Mouse (Mus musculus) lung, embryonic 15.5 days (tissue): Measurements from ENCODE around the gene Fam131a. TPM values are rescaled to one million over a fixed set of nuclear protein-coding genes. Genes with fewer than 3 reads are reported as not detected.

ENCODE experiments used
- ATAC-seq: fragments of 200-750 bp; cut with Nextera tagmentation; 2 replicates; pipeline ENCODE4 v1.8.0; 2017; ENCODE audit warnings: moderate number of reproducible peaks, borderline replicate concordance; ENCODE audit not compliant: low FRiP score, low TSS enrichment; ENCODE audit errors: extremely low read depth
- H3K27ac ChIP-seq: fragments of 300-500 bp; sonication (generic); 2 replicates; pipeline ENCODE4 v1.5.1; 2015; ENCODE audit warnings: moderate library complexity, mild to moderate bottlenecking, inconsistent platforms
- H3K27me3 ChIP-seq: fragments of 300-500 bp; sonication (generic); 2 replicates; pipeline ENCODE4 v1.6.1; 2015; ENCODE audit warnings: inconsistent platforms
- H3K36me3 ChIP-seq: fragments of 300-500 bp; sonication (generic); 2 replicates; pipeline ENCODE4 v1.6.1; 2015; ENCODE audit warnings: inconsistent platforms
- H3K4me1 ChIP-seq: fragments of 300-500 bp; sonication (generic); 2 replicates; pipeline ENCODE4 v1.6.1; 2015; ENCODE audit warnings: inconsistent platforms
- H3K4me2 ChIP-seq: fragments of 300-500 bp; sonication (generic); 2 replicates; pipeline ENCODE4 v1.6.1; 2015; ENCODE audit warnings: inconsistent platforms, mild to moderate bottlenecking, moderate library complexity
- H3K4me3 ChIP-seq: fragments of 300-500 bp; sonication (generic); 2 replicates; pipeline ENCODE4 v1.5.1; 2015; ENCODE audit warnings: mild to moderate bottlenecking, inconsistent platforms
- H3K9ac ChIP-seq: fragments of 300-500 bp; sonication (generic); 2 replicates; pipeline ENCODE4 v1.6.1; 2015; ENCODE audit warnings: inconsistent platforms
- H3K9me3 ChIP-seq: fragments of 300-500 bp; sonication (generic); 2 replicates; pipeline ENCODE4 v1.6.1; 2016; ENCODE audit warnings: inconsistent platforms
- WGBS: fragments of 180-500 bp; shearing (Covaris S2); methylation state at CpG from one replicate; pipeline ENCODE4 v1.1.7; 2015; 5-methylcytosine and 5-hydroxymethylcytosine counted together
- polyA plus RNA-seq: library from polyadenylated mRNA; unstranded; fragments of >200 nt; fragmentation: Nextera tagmentation; extraction: Ambion mirVana; gene quantifications from 2 replicates; pipeline ENCODE4 v1.2.1, GENCODE M21; 2015

The Fam131a gene
- polyA plus RNA-seq, 1 experiment from 2014 or later = 6.3 TPM

DNA sequence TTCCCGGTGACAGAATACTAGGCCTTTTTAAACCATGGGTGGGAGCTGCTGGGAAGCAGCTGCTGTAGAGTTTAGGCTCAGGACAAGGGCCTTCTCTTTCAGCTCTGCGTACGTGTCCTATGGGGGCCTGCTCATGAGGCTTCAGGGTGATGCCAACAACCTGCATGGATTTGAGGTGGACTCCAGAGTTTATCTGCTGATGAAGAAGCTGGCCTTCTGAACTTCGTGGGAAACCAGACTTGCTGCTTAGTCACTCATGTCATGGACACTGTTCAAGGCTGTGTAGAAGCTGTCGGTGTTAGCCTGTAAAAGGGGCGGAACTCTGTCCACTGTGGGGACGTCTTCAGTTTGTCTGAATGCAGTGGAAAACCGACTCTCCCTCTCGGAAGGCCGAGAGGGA lies 28.8 kb downstream of the Fam131a start:
- no peak overlapping the region for H3K27ac ChIP-seq
- no peaks in the 10 kb centered on the region for H3K9me3 ChIP-seq
- no peaks in the 10 kb centered on the region for H3K27me3 ChIP-seq
- no peak overlapping the region for H3K9ac ChIP-seq
- no peak overlapping the region for H3K4me3 ChIP-seq
- H3K4me2 ChIP-seq = no peak overlapping the region
- WGBS = 76% methylated on average over 10 of the region's 10 CpGs
- no peak for ATAC-seq
- H3K4me1 ChIP-seq = peaks cover 20% of the 10 kb centered on the region
- H3K36me3 ChIP-seq = peaks cover 18% of the 10 kb centered on the region; the same call in 1 of the 2 replicates

- Histone ChIP-seq H3K9ac (no peak overlapping the region), H3K27me3 (no peaks in the 10 kb centered on the region), H3K4me2 (no peak overlapping the region), H3K9me3 (no peaks in the 10 kb centered on the region), H3K27ac (no peak overlapping the region), H3K4me1 (peaks cover 15% of the 10 kb centered on the region), H3K36me3 (peaks cover 18% of the 10 kb centered on the region; the same call in 1 of the 2 replicates), H3K4me3 (no peak overlapping the region)
- 46% methylated on average over 4 of the region's 4 CpGs for WGBS
- ATAC-seq = no peak
These were observed 29.7 kb downstream of the Fam131a start for GRCm38 (mm10) chr16:20722736-20723135.

GRCm38 (mm10) chr16:20723247-20723646 lies 30.2 kb downstream of the Fam131a start:
- H3K27me3 ChIP-seq = no peaks in the 10 kb centered on the region
- H3K9me3 ChIP-seq = no peaks in the 10 kb centered on the region
- no peak overlapping the region for H3K4me3 ChIP-seq
- ATAC-seq = no peak
- H3K27ac ChIP-seq = no peak overlapping the region
- H3K36me3 ChIP-seq = peaks cover 18% of the 10 kb centered on the region; the same call in 1 of the 2 replicates
- WGBS = 31% methylated on average over 4 of the region's 4 CpGs
- no peak overlapping the region for H3K9ac ChIP-seq
- no peak overlapping the region for H3K4me2 ChIP-seq
- peaks cover 15% of the 10 kb centered on the region for H3K4me1 ChIP-seq

GRCm38 (mm10) chr16:20724338-20724748 lies 31.3 kb downstream of the Fam131a start:
- Histone ChIP-seq H3K9me3 (no peaks in the 10 kb centered on the region), H3K27me3 (no peaks in the 10 kb centered on the region), H3K36me3 (peaks cover 18% of the 10 kb centered on the region; the same call in 1 of the 2 replicates), H3K4me3 (no peak overlapping the region), H3K9ac (no peak overlapping the region), H3K4me2 (no peak overlapping the region), H3K4me1 (peaks cover 9% of the 10 kb centered on the region; the same call in 1 of the 2 replicates), H3K27ac (no peak overlapping the region)
- 19% methylated on average over 5 of the region's 5 CpGs for WGBS
- peak; percentile 75; the same call in 1 of the 2 replicates for ATAC-seq

- H3K4me1 ChIP-seq = peaks cover 9% of the 10 kb centered on the region; the same call in 1 of the 2 replicates
- no peak overlapping the region for H3K9ac ChIP-seq
- peaks cover 12% of the 10 kb centered on the region; the same call in 1 of the 2 replicates for H3K36me3 ChIP-seq
- 77% methylated on average over 7 of the region's 7 CpGs for WGBS
- ATAC-seq = no peak
- H3K4me3 ChIP-seq = no peak overlapping the region
- H3K4me2 ChIP-seq = no peak overlapping the region
- no peaks in the 10 kb centered on the region for H3K27me3 ChIP-seq
- H3K27ac ChIP-seq = no peak overlapping the region
- no peaks in the 10 kb centered on the region for H3K9me3 ChIP-seq
These were observed 32.3 kb downstream of the Fam131a start for GRCm38 (mm10) chr16:20725321-20725720.

DNA sequence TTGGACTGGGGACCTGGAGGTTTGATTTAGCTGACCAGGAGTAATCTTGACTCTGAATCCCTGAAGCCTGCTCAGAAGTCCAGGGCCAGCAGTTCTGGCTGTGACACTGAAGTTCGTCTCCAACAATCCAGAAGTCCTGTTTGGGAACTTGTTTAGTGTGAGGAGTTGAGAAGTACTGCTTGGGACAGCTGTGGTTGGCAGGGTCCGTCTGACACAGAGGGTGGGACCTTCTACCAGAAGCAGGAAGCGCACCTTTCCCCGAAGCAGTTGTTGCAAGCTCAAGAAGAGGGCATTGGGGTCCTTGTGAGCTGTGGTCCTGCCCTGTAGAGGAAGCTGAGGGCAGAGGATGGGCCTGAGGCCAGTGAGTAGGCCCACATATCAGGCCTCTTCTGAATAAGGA lies 32.7 kb downstream of the Fam131a start:
- Histone ChIP-seq H3K4me1 (peaks cover 9% of the 10 kb centered on the region; the same call in 1 of the 2 replicates), H3K27ac (no peak overlapping the region), H3K9me3 (no peaks in the 10 kb centered on the region), H3K9ac (no peak overlapping the region), H3K4me3 (no peak overlapping the region), H3K27me3 (no peaks in the 10 kb centered on the region), H3K4me2 (no peak overlapping the region), H3K36me3 (peaks cover 12% of the 10 kb centered on the region; the same call in 1 of the 2 replicates)
- 79% methylated on average over 4 of the region's 4 CpGs for WGBS
- no peak for ATAC-seq

- peaks cover 9% of the 10 kb centered on the region; the same call in 1 of the 2 replicates for H3K4me1 ChIP-seq
- H3K4me3 ChIP-seq = no peak overlapping the region
- ATAC-seq = no peak
- no peaks in the 10 kb centered on the region for H3K9me3 ChIP-seq
- peaks cover 11% of the 10 kb centered on the region; the same call in 1 of the 2 replicates for H3K36me3 ChIP-seq
- no peak overlapping the region for H3K4me2 ChIP-seq
- no peak overlapping the region for H3K9ac ChIP-seq
- H3K27ac ChIP-seq = no peak overlapping the region
- WGBS = 56% methylated on average over 1 of the region's 1 CpGs
- peaks cover 1% of the 10 kb centered on the region; the same call in 1 of the 2 replicates for H3K27me3 ChIP-seq
These were observed 33.3 kb downstream of the Fam131a start for GRCm38 (mm10) chr16:20726384-20726783.

DNA sequence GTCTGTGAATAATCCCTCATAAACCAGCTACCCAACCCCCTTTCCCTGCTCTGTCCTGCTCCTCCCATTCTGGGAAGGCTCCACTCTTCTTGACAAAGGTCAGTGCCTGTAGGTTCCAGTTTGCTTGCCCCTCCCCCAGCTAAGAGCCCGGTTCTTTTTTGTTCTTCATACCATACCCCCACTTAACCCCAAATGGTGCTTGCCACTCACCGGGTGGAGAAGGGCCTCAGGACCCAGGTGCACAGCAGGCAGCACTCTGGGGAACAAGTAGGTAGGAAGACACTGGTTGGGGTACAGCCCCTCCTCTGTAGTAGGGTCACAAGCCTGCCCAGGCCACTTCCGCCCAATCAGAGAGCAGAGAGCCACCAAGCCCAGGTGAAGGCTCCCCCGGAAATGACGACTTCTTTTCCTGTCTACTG lies 37.3 kb downstream of the Fam131a start:
- H3K4me1 ChIP-seq = peaks cover 15% of the 10 kb centered on the region
- peaks cover 24% of the 10 kb centered on the region for H3K27me3 ChIP-seq
- WGBS = 37% methylated on average over 5 of the region's 5 CpGs
- no peak overlapping the region for H3K4me3 ChIP-seq
- H3K9ac ChIP-seq = no peak overlapping the region
- no peaks in the 10 kb centered on the region for H3K9me3 ChIP-seq
- H3K4me2 ChIP-seq = no peak overlapping the region
- ATAC-seq = no peak
- no peaks in the 10 kb centered on the region for H3K36me3 ChIP-seq
- H3K27ac ChIP-seq = no peak overlapping the region

GRCm38 (mm10) chr16:20731688-20732087 lies 38.6 kb downstream of the Fam131a start:
- no peak overlapping the region for H3K27ac ChIP-seq
- peaks cover 15% of the 10 kb centered on the region for H3K4me1 ChIP-seq
- H3K27me3 ChIP-seq = peaks cover 34% of the 10 kb centered on the region
- H3K4me2 ChIP-seq = 0 out of 2 replicates have a peak overlapping the region, but pooled peaks have one; percentile 97
- no peak for ATAC-seq
- no peak overlapping the region for H3K4me3 ChIP-seq
- 50% methylated on average over 5 of the region's 5 CpGs for WGBS
- no peaks in the 10 kb centered on the region for H3K9me3 ChIP-seq
- no peak overlapping the region for H3K9ac ChIP-seq
- H3K36me3 ChIP-seq = no peaks in the 10 kb centered on the region

DNA sequence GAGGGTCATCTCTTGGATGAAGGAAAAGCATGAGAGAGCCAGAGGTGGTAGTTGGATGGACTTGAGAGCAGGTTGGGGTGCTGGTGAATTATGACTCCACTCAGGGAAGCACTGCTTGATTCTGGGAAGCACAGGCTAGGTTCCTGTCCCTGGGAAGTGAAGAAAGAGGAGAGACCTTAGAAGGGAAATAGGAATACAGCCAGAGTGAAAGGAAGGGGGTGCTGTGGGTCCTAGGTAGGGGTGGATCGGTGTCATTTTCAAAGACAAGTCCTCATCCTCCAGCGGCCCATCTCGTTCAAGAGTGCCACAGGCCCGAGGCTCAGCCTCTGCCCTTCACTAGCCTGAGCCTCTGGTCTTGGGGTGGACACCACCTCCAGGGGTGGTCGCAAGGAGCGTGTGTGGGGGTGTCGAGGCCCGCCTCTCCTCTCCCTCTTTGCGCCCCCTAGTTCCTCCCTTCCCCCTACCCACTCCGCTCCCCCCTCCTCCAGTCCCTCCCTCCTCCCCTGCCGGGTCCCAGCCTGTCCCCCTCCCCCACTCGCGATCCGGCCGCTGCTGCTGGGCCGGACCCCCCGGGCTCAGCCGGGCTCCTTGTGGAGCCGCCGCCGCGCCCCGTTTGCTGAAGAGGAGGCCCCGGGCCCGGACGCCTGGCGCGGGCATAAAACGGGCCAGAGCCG lies 39.3 kb downstream of the Fam131a start:
- Histone ChIP-seq H3K36me3 (no peaks in the 10 kb centered on the region), H3K4me1 (peaks cover 15% of the 10 kb centered on the region), H3K9me3 (no peaks in the 10 kb centered on the region), H3K27ac (peak overlapping the region; percentile 74), H3K9ac (peak overlapping the region; percentile 68), H3K4me2 (peak overlapping the region; percentile 97), H3K27me3 (peaks cover 34% of the 10 kb centered on the region), H3K4me3 (peak overlapping the region; percentile 69)
- 2% methylated on average over 30 of the region's 30 CpGs for WGBS
- peak; percentile 36; the same call in 1 of the 2 replicates for ATAC-seq

- Histone ChIP-seq H3K4me1 (peaks cover 15% of the 10 kb centered on the region), H3K4me3 (peak within 1 kb of the TSS; percentile 69), H3K36me3 (no peaks in the 10 kb centered on the region), H3K27ac (peak within 1 kb of the TSS; percentile 74), H3K9me3 (no peaks in the 10 kb centered on the region), H3K27me3 (peaks cover 34% of the 10 kb centered on the region), H3K4me2 (peak within 1 kb of the TSS; percentile 97), H3K9ac (peak within 1 kb of the TSS; percentile 68)
- under 1% methylated on average over 59 of the region's 70 CpGs for WGBS
- peak; percentile 86 for ATAC-seq
These were observed 40.1 kb downstream of the Fam131a start, which contains the start of gene Chrd for GRCm38 (mm10) chr16:20732925-20733730. Gene Chrd (plus strand): TSS chr16:20733127.
